Mouse (Mus musculus) cerebellum, adult 2 months (tissue): ENCODE measurements around the gene Drd1. TPM values are rescaled to one million over a fixed set of nuclear protein-coding genes. Genes with fewer than 3 reads are reported as not detected.
A peak's percentile ranks its signal among the peaks of the same experiment; 100 is the strongest.

Experiments
- DNase-seq, 2 experiments: peaks; one replicate each; pipeline ENCODE4 v3.0.0; 2021
- H3K27ac ChIP-seq: fragments of 200-500 bp; 2 replicates; pipeline ENCODE4 v1.5.1; 2012; ENCODE audit warnings: low read length, control low read depth, inconsistent platforms; ENCODE audit not compliant: insufficient read depth
- H3K27me3 ChIP-seq: fragments of 200-500 bp; 2 replicates; pipeline ENCODE4 v1.6.1; 2012; ENCODE audit warnings: inconsistent platforms, mild to moderate bottlenecking, low read length, moderate library complexity; ENCODE audit not compliant: control insufficient read depth, insufficient read depth
- H3K4me1 ChIP-seq: fragments of 200-500 bp; 2 replicates; pipeline ENCODE4 v1.6.1; 2011; ENCODE audit warnings: low read length; ENCODE audit not compliant: control insufficient read depth, insufficient read depth
- H3K4me3 ChIP-seq: fragments of 200-500 bp; replicated peaks from 2 replicates; pipeline ENCODE3; 2011; ENCODE audit warnings: mild to moderate bottlenecking, low read depth, low read length, control low read depth; ENCODE audit not compliant: insufficient read depth
- CTCF ChIP-seq: fragments of 200-500 bp; IDR thresholded peaks from 2 replicates; pipeline ENCODE4 v1.5.1; 2011; ENCODE audit warnings: low read depth, mild to moderate bottlenecking, control low read depth, low read length, moderate library complexity, borderline replicate concordance; ENCODE audit not compliant: insufficient read depth
- POLR2A ChIP-seq: fragments of 200-500 bp; IDR thresholded peaks from 2 replicates; pipeline ENCODE4 v1.6.1; 2011; ENCODE audit warnings: low read length, control low read depth, borderline replicate concordance; ENCODE audit not compliant: insufficient read depth
- WGBS: fragments of 180-500 bp; shearing (Covaris S2); methylation state at CpG from one replicate; pipeline ENCODE4 v1.1.7; 2018; 5-methylcytosine and 5-hydroxymethylcytosine counted together
- polyA plus RNA-seq: library from polyadenylated mRNA; depleted of rRNA; stranded (reverse); fragments of >200 nt; gene quantifications from 2 replicates; pipeline ENCODE4 v1.2.3, GENCODE M21; 2012

The Drd1 gene
- polyA plus RNA-seq, 1 experiment, result 0.57 TPM

DNA sequence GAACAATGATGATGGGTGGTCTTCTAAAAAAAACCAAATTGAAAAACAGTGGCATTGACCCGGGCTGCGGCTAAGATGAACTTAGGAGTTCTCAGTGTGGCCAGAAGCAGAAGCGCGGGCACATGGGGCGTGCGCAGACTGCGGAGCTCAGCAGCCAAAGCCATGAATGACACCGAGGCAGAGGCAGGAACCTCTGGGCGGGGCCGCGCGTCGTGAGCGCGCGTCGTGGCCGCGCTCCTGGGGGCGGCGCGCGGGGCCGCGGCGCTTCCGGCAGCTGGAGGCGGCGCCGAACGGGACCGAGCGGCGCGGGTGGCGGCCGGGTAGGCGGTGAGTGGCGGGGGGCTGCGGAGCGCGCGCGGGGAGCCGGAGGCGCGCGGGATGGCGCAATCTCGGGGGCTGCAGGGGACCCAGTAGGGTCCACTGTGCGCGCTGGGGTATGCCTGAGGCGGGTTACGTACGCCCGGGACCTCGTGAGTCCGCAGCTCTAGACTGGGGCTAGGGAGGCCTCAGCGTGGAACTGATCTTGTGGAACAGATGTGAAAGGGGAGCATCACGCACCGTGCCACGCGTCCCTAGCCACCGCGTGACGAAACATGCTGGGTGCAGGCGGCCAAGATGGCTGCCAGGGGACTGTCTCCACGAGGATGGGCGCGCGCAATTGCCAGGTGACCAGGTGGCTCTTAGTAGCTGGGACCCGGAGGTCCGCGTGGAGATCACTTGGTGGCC, 16.3 kb upstream of the Drd1 start, which contains the start of gene Sfxn1:
TSS of gene Sfxn1 (plus strand) at position 264 of the 726 bp plus-strand sequence.
- H3K4me1 ChIP-seq, result no peaks in the 10 kb centered on the region
- peak; percentile 67 to 73 for DNase-seq
- H3K27ac ChIP-seq, result peak within 1 kb of the TSS; percentile 12
- peak within 1 kb of the TSS; percentile 63 for H3K4me3 ChIP-seq
- 1% methylated on average over 70 of the region's 74 CpGs for WGBS
- H3K27me3 ChIP-seq, result no peaks in the 10 kb centered on the region
- TF ChIP-seq CTCF (no peak), POLR2A (no peak)

DNA sequence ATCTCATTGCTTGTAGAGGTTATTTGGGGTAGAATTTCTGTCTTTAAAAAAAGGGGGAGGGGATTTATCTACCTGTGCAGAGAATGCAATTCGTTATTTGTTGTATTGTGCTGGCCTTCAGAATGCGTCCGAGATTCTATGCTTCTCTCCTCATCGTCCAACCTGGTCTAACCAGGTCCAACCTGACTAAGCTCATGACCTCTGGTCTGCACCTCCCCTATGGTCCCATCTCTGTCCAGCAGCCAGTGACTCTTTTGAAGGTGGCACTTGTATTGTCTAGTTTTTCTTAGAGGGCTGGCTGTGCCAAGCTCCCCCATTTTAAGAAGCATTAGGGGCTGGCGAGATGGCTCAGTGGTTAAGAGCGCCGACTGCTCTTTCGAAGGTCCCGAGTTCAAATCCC, 15.5 kb upstream of the Drd1 start:
- Histone ChIP-seq H3K4me1 (no peaks in the 10 kb centered on the region), H3K4me3 (no peak overlapping the region), H3K27me3 (no peaks in the 10 kb centered on the region), H3K27ac (no peak overlapping the region)
- TF ChIP-seq POLR2A, result no peak
- TF ChIP-seq CTCF, result no peak
- 94% methylated on average over 9 of the region's 9 CpGs for WGBS
- DNase-seq, result no peak

DNA sequence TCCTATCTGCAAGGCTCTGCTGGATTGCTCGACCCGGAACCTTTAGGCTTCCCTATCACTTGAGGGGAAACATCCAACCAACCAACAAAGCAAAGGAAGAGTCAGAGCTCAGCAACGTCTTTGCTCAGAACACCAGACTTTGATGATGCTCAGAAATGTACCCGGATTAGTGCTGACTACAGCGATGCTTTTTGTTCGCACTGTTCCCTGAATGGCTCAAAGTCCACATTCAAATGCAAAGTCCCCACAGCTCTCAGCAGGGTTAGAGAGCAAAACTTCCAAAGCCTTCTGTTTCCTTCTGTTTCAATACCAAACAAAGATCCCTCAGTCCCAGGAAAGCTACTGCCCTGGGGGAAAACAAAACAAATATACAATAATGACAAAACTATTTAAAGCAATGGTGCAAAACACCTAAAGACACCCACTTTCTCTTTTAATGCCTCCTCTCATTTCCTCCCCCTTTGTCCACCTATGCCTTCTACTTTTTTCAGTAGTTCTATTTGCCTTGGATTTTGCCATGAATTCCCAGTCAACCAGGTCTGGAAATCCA, 12.2 kb upstream of the Drd1 start:
- no peak for DNase-seq
- no peak for TF ChIP-seq POLR2A
- no peak for TF ChIP-seq CTCF
- no peaks in the 10 kb centered on the region for H3K4me1 ChIP-seq
- no peaks in the 10 kb centered on the region for H3K27me3 ChIP-seq
- H3K4me3 ChIP-seq, result no peak overlapping the region
- WGBS, result 30% methylated on average over 6 of the region's 6 CpGs
- H3K27ac ChIP-seq, result no peak overlapping the region; the same call in 1 of the 2 replicates

DNA sequence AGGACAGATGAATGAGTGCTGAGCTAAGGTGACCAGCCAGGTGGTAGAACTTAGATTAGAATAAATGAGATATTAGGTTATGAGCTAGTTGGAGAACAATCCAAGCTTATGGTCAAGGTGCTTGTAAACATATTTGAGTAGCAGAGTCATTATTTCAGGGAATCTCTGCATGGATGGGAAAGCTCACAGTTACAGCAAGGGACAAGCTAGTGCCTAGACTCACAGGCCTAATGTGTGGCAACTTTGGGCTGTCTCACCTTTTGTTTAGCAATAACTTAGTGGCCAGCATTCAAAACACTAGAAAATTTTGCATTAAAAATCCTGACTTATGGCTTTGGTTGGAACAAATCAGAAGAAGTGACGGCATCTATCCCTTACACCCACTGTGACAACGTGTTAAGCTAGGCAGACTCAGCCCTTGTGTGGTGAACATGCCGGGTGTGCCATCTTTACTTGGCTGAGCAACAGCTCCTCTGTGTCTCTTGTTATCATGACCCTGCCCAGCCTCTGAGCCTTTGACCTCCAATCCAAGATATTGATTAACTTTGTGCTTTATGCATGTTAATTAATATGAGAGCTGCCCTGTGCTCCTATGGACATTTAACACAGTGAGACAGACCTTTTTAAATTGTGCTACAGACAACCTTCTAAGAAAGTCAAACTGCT, 10.7 kb upstream of the Drd1 start:
- H3K4me1 ChIP-seq, result no peaks in the 10 kb centered on the region
- DNase-seq, result no peak
- H3K27ac ChIP-seq, result no peak overlapping the region
- TF ChIP-seq POLR2A (no peak), CTCF (no peak)
- H3K27me3 ChIP-seq, result no peaks in the 10 kb centered on the region
- H3K4me3 ChIP-seq, result no peak overlapping the region
- 89% methylated on average over 3 of the region's 3 CpGs for WGBS

DNA sequence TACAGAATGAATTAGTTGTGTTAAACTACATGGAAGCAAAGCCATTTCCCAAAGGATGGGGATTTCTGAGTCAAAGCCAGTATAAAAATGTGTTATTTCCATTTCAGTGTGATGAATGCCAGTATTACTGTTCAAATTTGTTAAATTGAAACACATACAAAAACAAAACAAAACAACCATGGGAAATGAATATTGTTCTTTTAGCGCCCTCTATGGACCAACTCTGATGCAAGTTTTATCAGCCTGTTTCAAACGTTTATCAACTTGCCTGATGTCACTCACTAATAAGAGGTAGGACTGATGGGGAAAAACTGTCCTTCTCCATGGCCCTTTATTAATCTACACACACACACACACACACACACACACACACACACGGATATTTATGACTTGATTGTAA, 7.8 kb upstream of the Drd1 start:
- no peaks in the 10 kb centered on the region for H3K4me1 ChIP-seq
- WGBS, result 2% methylated on average over 3 of the region's 3 CpGs
- no peak overlapping the region for H3K27ac ChIP-seq
- H3K4me3 ChIP-seq, result no peak overlapping the region
- no peak for TF ChIP-seq POLR2A
- peak; percentile 23; the same call in 1 of the 2 replicates for TF ChIP-seq CTCF
- H3K27me3 ChIP-seq, result no peaks in the 10 kb centered on the region
- DNase-seq, result peak in 1 of 2 experiments; percentile 22

DNA sequence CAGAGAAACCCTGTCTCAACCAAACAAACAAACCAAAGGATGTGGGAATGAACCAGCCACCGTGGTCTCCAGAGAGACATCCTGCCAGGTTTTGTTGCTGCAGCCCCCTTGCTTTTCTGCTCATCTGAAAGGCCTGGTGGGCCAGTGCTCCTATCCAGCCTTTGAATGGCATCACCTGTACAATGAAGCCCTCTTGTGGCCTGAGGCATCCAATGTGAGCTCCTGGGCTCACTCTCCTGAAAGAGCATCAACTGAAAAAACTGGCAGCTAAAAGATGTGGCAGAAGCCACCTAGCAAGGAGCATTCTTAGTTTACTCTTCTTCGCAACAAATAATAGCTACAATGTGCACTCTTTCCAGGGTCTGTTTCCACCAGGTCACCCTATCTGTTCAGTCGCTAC, 6.6 kb upstream of the Drd1 start:
- H3K4me1 ChIP-seq, result no peaks in the 10 kb centered on the region
- H3K27ac ChIP-seq, result no peak overlapping the region
- H3K27me3 ChIP-seq, result no peaks in the 10 kb centered on the region
- TF ChIP-seq POLR2A, result no peak
- no peak for TF ChIP-seq CTCF
- H3K4me3 ChIP-seq, result no peak overlapping the region
- DNase-seq, result no peak
- WGBS, result 82% methylated on average over 3 of the region's 3 CpGs

DNA sequence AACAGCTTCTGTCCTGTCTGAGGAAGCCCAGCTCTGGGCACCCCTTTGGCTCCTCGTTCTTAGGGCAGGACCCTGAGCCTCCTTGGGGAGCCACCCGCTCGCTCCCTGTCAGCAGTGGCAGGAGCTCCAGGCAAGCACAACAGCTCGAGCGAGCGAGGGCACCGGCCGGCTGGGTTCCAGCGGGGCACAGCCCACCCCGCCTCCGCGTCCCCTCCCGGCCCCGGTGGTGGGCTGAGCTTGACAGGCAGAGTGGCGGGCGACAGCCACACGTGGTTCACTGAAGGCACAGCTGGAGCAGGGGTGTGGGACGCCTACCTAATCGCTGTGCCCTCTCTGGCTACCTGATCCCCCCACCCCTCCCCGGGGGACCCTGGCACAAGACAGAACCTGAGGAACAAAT, 543 bp downstream of the Drd1 start:
- no peaks in the 10 kb centered on the region for H3K27me3 ChIP-seq
- no peaks in the 10 kb centered on the region for H3K4me1 ChIP-seq
- no peak overlapping the region for H3K27ac ChIP-seq
- no peak for TF ChIP-seq POLR2A
- no peak for TF ChIP-seq CTCF
- WGBS, result 2% methylated on average over 20 of the region's 20 CpGs
- no peak overlapping the region for H3K4me3 ChIP-seq
- DNase-seq, result no peak
